Mouse (Mus musculus): Measurements from ENCODE around the gene Tns1.

- TF ChIP-seq CTCF (IDR thresholded peaks at IDR 0.05; ENCODE audit: control insufficient read depth, insufficient read depth, insufficient read length) (no peak), MAX (IDR thresholded peaks at IDR 0.05) (no peak)
Observed at GRCm38 (mm10) chr1:74003723-74004122, 120.5 kb downstream of the Tns1 start.

Measured in C2C12 (cell line).